Mouse (Mus musculus) heart, adult 11 months (tissue): ENCODE measurements at regions not wholly inside any gene's neighbourhood (a gene's known extent, or its start where the extent isn't known, plus 50 kb on each side); places are given as distances from the start of the nearest gene placed in this dataset.
A peak's percentile ranks its signal among the peaks of the same experiment; 100 is the strongest.

Source experiments
- DNase-seq: peaks from one replicate; pipeline ENCODE4 v3.0.0; 2022

- peak; percentile 86 for DNase-seq
These were observed 222.8 kb upstream of the Gpc5 start for GRCm38 (mm10) chr14:114869233-114869632.

- DNase-seq: no peak
These were observed 216.9 kb upstream of the Gpc5 start for GRCm38 (mm10) chr14:114875101-114875500.

- no peak for DNase-seq
These were observed 215.6 kb upstream of the Gpc5 start for GRCm38 (mm10) chr14:114876427-114876826.

GRCm38 (mm10) chr14:114877477-114877876 lies 214.5 kb upstream of the Gpc5 start:
- DNase-seq: no peak

GRCm38 (mm10) chr14:114880291-114880690 lies 211.7 kb upstream of the Gpc5 start:
- DNase-seq: no peak

- no peak for DNase-seq
These were observed 187.9 kb upstream of the Gpc5 start for GRCm38 (mm10) chr14:114904109-114904508.

GRCm38 (mm10) chr14:114912271-114912670 lies 179.7 kb upstream of the Gpc5 start:
- DNase-seq: no peak

- no peak for DNase-seq
These were observed 178.8 kb upstream of the Gpc5 start for GRCm38 (mm10) chr14:114913238-114913637.

- DNase-seq: no peak
These were observed 146.3 kb upstream of the Gpc5 start for GRCm38 (mm10) chr14:114945744-114946143.

GRCm38 (mm10) chr14:114946321-114946720 lies 145.7 kb upstream of the Gpc5 start:
- DNase-seq: peak; percentile 86

GRCm38 (mm10) chr14:114948341-114949155 lies 143.5 kb upstream of the Gpc5 start:
- DNase-seq: peak; percentile 88

- no peak for DNase-seq
These were observed 142.9 kb upstream of the Gpc5 start for GRCm38 (mm10) chr14:114949156-114949496.

GRCm38 (mm10) chr14:114952280-114952679 lies 139.7 kb upstream of the Gpc5 start:
- DNase-seq: no peak

GRCm38 (mm10) chr14:114953070-114953665 lies 138.8 kb upstream of the Gpc5 start:
- no peak for DNase-seq

- no peak for DNase-seq
These were observed 137.7 kb upstream of the Gpc5 start for GRCm38 (mm10) chr14:114954287-114954686.

GRCm38 (mm10) chr14:114955572-114955971 lies 136.4 kb upstream of the Gpc5 start:
- DNase-seq: no peak

GRCm38 (mm10) chr14:114960273-114960672 lies 131.7 kb upstream of the Gpc5 start:
- DNase-seq: no peak

- no peak for DNase-seq
These were observed 126.1 kb upstream of the Gpc5 start for GRCm38 (mm10) chr14:114965941-114966340.

GRCm38 (mm10) chr14:114969020-114969419 lies 123.0 kb upstream of the Gpc5 start:
- DNase-seq: no peak

- no peak for DNase-seq
These were observed 110.9 kb upstream of the Gpc5 start for GRCm38 (mm10) chr14:114981120-114981519.

GRCm38 (mm10) chr14:115003223-115003622 lies 88.8 kb upstream of the Gpc5 start:
- peak; percentile 31 for DNase-seq

- DNase-seq: peak; percentile 70
These were observed 87.1 kb upstream of the Gpc5 start for GRCm38 (mm10) chr14:115004733-115005405.

- peak; percentile 9 for DNase-seq
These were observed 81.1 kb upstream of the Gpc5 start for GRCm38 (mm10) chr14:115010877-115011276.

- DNase-seq: peak; percentile 23
These were observed 76.7 kb upstream of the Gpc5 start for GRCm38 (mm10) chr14:115015299-115015698.
